Mouse (Mus musculus) mesoderm, embryonic 11.5 days (tissue): ENCODE results near the gene Slc22a5.

Source experiments
- DNase-seq: peaks from one replicate; pipeline ENCODE4 v3.0.0-alpha.2; 2012; ENCODE audit warnings: low read depth, low spot score

The Slc22a5 gene

GRCm38 (mm10) chr11:53839663-53840642 is 51.5 kb downstream of the Slc22a5 start:
- no peak for DNase-seq

- no peak for DNase-seq
These were observed 52.3 kb downstream of the Slc22a5 start for GRCm38 (mm10) chr11:53839147-53839546.

GRCm38 (mm10) chr11:53837731-53838130 is 53.7 kb downstream of the Slc22a5 start:
- DNase-seq, result no peak

GRCm38 (mm10) chr11:53835379-53836010 is 56.0 kb downstream of the Slc22a5 start:
- DNase-seq, result no peak

- no peak for DNase-seq
These were observed 66.1 kb downstream of the Slc22a5 start for GRCm38 (mm10) chr11:53825409-53825808.

- no peak for DNase-seq
These were observed 69.5 kb downstream of the Slc22a5 start for GRCm38 (mm10) chr11:53821945-53822338.

GRCm38 (mm10) chr11:53821230-53821944 is 70.1 kb downstream of the Slc22a5 start:
- DNase-seq, result no peak

- DNase-seq, result no peak
These were observed 70.8 kb downstream of the Slc22a5 start for GRCm38 (mm10) chr11:53820516-53821170.

- DNase-seq, result no peak
These were observed 71.9 kb downstream of the Slc22a5 start for GRCm38 (mm10) chr11:53819511-53819910.

GRCm38 (mm10) chr11:53818794-53819193 is 72.7 kb downstream of the Slc22a5 start:
- DNase-seq, result no peak

- no peak for DNase-seq
These were observed 74.6 kb downstream of the Slc22a5 start for GRCm38 (mm10) chr11:53816841-53817375.

GRCm38 (mm10) chr11:53814810-53815209 is 76.7 kb downstream of the Slc22a5 start:
- DNase-seq, result no peak
